Mouse (Mus musculus): ENCODE data around the gene Ccdc190. TPM values are rescaled to one million over a fixed set of nuclear protein-coding genes. Genes with fewer than 3 reads are reported as not detected.
A peak's percentile ranks its signal among the peaks of the same experiment; 100 is the strongest.

Gene Ccdc190
- polyA plus RNA-seq, 1 experiment = not detected

DNA sequence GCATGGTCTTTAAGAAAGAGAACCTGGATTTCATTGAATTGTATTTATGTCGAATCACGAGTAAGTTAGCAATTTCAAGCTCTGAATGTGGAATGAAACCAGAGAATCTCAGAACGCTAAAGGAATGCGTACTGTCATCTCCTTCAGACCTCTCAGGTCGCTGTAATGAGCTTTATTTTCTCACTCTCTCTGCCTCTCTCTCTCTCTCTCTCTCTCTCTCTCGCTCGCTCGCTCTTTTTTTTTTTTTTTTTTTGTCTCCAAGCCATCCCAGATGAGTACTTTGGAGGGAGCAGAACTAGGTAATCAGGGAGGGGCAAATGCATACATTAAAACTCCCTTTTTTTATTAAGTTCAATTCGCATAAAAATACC is 41.1 kb downstream of the Ccdc190 start:
- 0% methylated on average over 9 of the region's 9 CpGs for WGBS
- Histone ChIP-seq H3K27ac (ENCODE audit: insufficient read depth, low read depth, low read length) (peak overlapping the region; percentile 56; the same call in 1 of the 2 replicates), H3K4me3 (ENCODE audit: low read depth, low read length) (peak overlapping the region; percentile 87), H3K27me3 (ENCODE audit: control insufficient read depth, insufficient read depth, low read length) (no peaks in the 10 kb centered on the region), H3K36me3 (ENCODE audit: control insufficient read depth, insufficient read depth, low read length) (peaks cover 12% of the 10 kb centered on the region), H3K4me1 (ENCODE audit: control insufficient read depth, insufficient read depth, insufficient read length, low read length) (peaks cover 3% of the 10 kb centered on the region; the same call in 1 of the 2 replicates)
- TF ChIP-seq POLR2A (IDR thresholded peaks at IDR 0.05; ENCODE audit: low read depth, low read length) = no peak
- no peak for TF ChIP-seq CTCF (IDR thresholded peaks at IDR 0.05; ENCODE audit: extremely low read depth, insufficient read length, insufficient replicate concordance, low read depth, low read length)

DNA sequence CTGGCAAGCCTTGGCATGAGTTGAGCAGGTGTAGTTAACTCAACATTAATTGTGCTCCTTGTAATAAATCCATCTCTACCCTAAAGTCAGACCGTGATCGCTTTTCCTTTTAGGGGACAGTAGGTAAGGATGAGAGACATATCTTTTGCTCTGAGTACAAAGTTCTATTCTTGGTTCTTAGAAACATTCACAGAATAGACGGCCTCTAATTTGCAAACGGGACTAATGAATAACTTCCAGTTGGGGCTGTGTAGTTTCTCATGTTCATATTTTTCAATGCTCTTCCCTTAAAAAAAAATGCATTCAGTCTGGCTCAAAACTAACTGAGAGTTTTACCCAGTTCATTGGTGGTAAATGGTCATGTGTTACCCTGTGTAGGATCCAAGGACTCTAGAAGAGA is 42.5 kb downstream of the Ccdc190 start:
- no peak overlapping the region for H3K4me3 ChIP-seq (ENCODE audit: low read depth, low read length)
- WGBS = 68% methylated on average over 4 of the region's 4 CpGs
- peaks cover 3% of the 10 kb centered on the region; the same call in 1 of the 2 replicates for H3K36me3 ChIP-seq (ENCODE audit: control insufficient read depth, insufficient read depth, low read length)
- TF ChIP-seq POLR2A (IDR thresholded peaks at IDR 0.05; ENCODE audit: low read depth, low read length) = no peak
- TF ChIP-seq CTCF (IDR thresholded peaks at IDR 0.05; ENCODE audit: extremely low read depth, insufficient read length, insufficient replicate concordance, low read depth, low read length) = no peak
- H3K4me1 ChIP-seq (ENCODE audit: control insufficient read depth, insufficient read depth, insufficient read length, low read length) = peaks cover 3% of the 10 kb centered on the region; the same call in 1 of the 2 replicates
- no peak overlapping the region for H3K27ac ChIP-seq (ENCODE audit: insufficient read depth, low read depth, low read length)
- H3K27me3 ChIP-seq (ENCODE audit: control insufficient read depth, insufficient read depth, low read length) = no peaks in the 10 kb centered on the region

DNA sequence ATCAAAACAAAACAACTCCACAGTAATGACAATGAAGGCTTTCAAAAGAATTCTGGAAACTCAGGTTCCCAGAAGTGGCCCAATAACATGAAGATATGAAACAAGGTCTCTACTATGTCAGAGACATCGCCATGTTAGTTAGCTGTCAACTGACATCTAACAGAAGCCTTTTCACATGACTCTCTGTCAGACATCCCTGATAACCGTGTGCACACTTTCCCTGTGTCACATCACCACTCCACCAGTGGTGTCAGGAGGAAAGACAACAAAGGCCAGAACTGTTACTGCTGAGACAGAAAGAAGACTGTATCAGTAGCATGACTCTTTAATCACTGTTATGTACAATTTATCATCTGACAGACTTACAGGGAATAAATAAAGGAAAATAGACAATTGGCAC is 43.5 kb downstream of the Ccdc190 start:
- Histone ChIP-seq H3K4me1 (ENCODE audit: control insufficient read depth, insufficient read depth, insufficient read length, low read length) (peaks cover 3% of the 10 kb centered on the region; the same call in 1 of the 2 replicates), H3K36me3 (ENCODE audit: control insufficient read depth, insufficient read depth, low read length) (no peaks in the 10 kb centered on the region), H3K27ac (ENCODE audit: insufficient read depth, low read depth, low read length) (no peak overlapping the region), H3K4me3 (ENCODE audit: low read depth, low read length) (no peak overlapping the region), H3K27me3 (ENCODE audit: control insufficient read depth, insufficient read depth, low read length) (no peaks in the 10 kb centered on the region)
- WGBS = 81% methylated on average over 2 of the region's 2 CpGs
- TF ChIP-seq POLR2A (IDR thresholded peaks at IDR 0.05; ENCODE audit: low read depth, low read length) (no peak), CTCF (IDR thresholded peaks at IDR 0.05; ENCODE audit: extremely low read depth, insufficient read length, insufficient replicate concordance, low read depth, low read length) (no peak)

DNA sequence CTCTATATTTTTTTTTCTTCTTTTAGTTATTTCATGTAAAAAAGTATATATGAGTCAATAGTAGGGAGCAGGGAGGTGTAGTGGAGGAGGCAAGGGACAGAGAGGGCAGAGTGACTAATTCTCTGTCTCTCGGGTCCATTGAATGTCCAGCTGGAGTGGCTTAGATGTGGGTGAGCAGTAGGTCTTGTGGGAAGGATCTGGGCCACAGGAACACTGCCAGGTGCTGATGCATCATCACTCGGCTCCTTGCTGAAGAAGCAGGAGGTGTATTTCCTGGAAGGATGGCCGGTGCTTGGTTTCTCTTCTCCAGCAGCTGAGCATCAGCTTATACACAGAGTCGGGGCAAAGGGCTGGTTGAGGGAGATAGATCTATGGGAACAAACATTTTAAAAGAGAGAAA is 49.2 kb downstream of the Ccdc190 start:
- 74% methylated on average over 4 of the region's 4 CpGs for WGBS

More for the DNA sequence above, 49.2 kb downstream of the Ccdc190 start:
- Histone ChIP-seq H3K4me1 (ENCODE audit: control insufficient read depth, insufficient read depth, insufficient read length, low read length) (no peaks in the 10 kb centered on the region), H3K36me3 (ENCODE audit: control insufficient read depth, insufficient read depth, low read length) (no peaks in the 10 kb centered on the region), H3K27me3 (ENCODE audit: control insufficient read depth, insufficient read depth, low read length) (no peaks in the 10 kb centered on the region), H3K27ac (ENCODE audit: insufficient read depth, low read depth, low read length) (no peak overlapping the region), H3K4me3 (ENCODE audit: low read depth, low read length) (no peak overlapping the region)
- TF ChIP-seq CTCF (IDR thresholded peaks at IDR 0.05; ENCODE audit: extremely low read depth, insufficient read length, insufficient replicate concordance, low read depth, low read length) (no peak), POLR2A (IDR thresholded peaks at IDR 0.05; ENCODE audit: low read depth, low read length) (no peak)

Other genes starting within 250 kb of the Ccdc190 start
- 0.34 and 0.48 TPM in 2 replicates for gene Rgs4, start 181.0 kb upstream of the Ccdc190 start, polyA plus RNA-seq (2012; rRNA removed)
- 2.5 and 3.6 TPM in 2 replicates for gene Hsd17b7, start 40.6 kb downstream of the Ccdc190 start, polyA plus RNA-seq (2012; rRNA removed)
- 4.0 and 4.4 TPM in 2 replicates for gene Ddr2, start 182.1 kb downstream of the Ccdc190 start, polyA plus RNA-seq (2012; rRNA removed)
- 4.8 and 15.1 TPM in 2 replicates for gene Uap1, start 246.3 kb downstream of the Ccdc190 start, polyA plus RNA-seq (2012; rRNA removed)